9 mouse cellular contexts compared by ENCODE assay signal in the genomic region with DNA sequence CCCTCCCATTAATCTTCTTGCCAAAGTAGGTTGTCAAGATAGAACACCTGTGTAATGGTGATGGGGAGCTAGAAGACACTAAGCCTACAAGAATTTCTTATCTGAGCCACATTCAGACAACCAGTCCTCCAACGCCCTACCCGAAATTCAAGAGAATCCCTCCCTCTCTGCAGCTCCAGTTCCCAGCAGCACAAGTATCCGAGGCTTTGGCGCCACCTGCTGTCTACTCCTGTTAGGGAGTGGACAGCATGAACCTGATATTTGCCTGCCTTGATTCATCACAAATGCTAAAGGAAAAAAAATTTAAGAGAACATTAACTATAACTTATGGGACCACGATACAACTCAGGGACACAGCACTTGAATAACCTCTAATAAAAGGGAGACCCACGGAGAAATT.
DNase-seq lines count a peak whose midpoint lies in the region; ATAC-seq and TF ChIP-seq lines count a peak whose summit lies in the region.
"Had no signal": no experiment of that assay in that cellular context is flagged by ENCODE, and none has a peak within 500 bp of the region (broad histone marks: within the 10 kb centered on the region; RNA-seq: fewer than 3 reads in every experiment).

No protein-coding gene starts in this region.

- no peaks in the 10 kb centered on the region for H3K9me3 ChIP-seq in forebrain, embryonic 10.5 days
- no peaks in the 10 kb centered on the region for H3K9me3 ChIP-seq in forebrain, embryonic 12.5 days
- no peaks in the 10 kb centered on the region for H3K9me3 ChIP-seq in forebrain, embryonic 15.5 days
- H3K9me3 ChIP-seq in hindbrain, postnatal 0 days (ENCODE audit: low read length), result no peaks in the 10 kb centered on the region
- H3K9me3 ChIP-seq: neural tube, embryonic 13.5 days had no signal

- H3K36me3 ChIP-seq in forebrain, embryonic 10.5 days (replicated peaks), result no peaks in the 10 kb centered on the region
- no peaks in the 10 kb centered on the region for H3K36me3 ChIP-seq in forebrain, embryonic 12.5 days (replicated peaks)
- H3K36me3 ChIP-seq in forebrain, embryonic 15.5 days, result no peaks in the 10 kb centered on the region
- H3K36me3 ChIP-seq in hindbrain, postnatal 0 days (ENCODE audit: insufficient read depth, low read length), result no peaks in the 10 kb centered on the region
- H3K36me3 ChIP-seq: neural tube, embryonic 13.5 days had no signal

- H3K9ac ChIP-seq in forebrain, embryonic 12.5 days, result no peak overlapping the region
- no peak overlapping the region for H3K9ac ChIP-seq in forebrain, embryonic 15.5 days (replicated peaks)
- H3K9ac ChIP-seq in hindbrain, postnatal 0 days (replicated peaks; ENCODE audit: low read length), result no peak overlapping the region
- H3K9ac ChIP-seq: neural tube, embryonic 13.5 days had no signal

- no peak overlapping the region for H3K4me2 ChIP-seq in forebrain, embryonic 12.5 days
- no peak overlapping the region for H3K4me2 ChIP-seq in forebrain, embryonic 15.5 days (replicated peaks)
- no peak overlapping the region for H3K4me2 ChIP-seq in hindbrain, postnatal 0 days (ENCODE audit: low read depth, low read length)
- H3K4me2 ChIP-seq: neural tube, embryonic 13.5 days had no signal

- WGBS in forebrain, embryonic 10.5 days, result 5% methylated on average over 6 of the region's 6 CpGs
- 10% methylated on average over 6 of the region's 6 CpGs for WGBS in forebrain, embryonic 12.5 days
- WGBS in forebrain, embryonic 15.5 days, result 5% methylated on average over 6 of the region's 6 CpGs
- WGBS in hindbrain, postnatal 0 days, result 6% methylated on average over 6 of the region's 6 CpGs

- DNase-seq in forebrain, embryonic 10.5 days (ENCODE audit: extremely low spot score, low spot score), result peak; percentile 79
- peak; percentile 28 for DNase-seq in c-Kit-positive CD71-positive TER-119-positive erythroid progenitor cells, embryonic 14.5 days (ENCODE audit: low spot score)
- peak; percentile 92 for DNase-seq in hindbrain, postnatal 0 days (ENCODE audit: low spot score)
- DNase-seq in left cerebral cortex, adult 18-20 months (ENCODE audit: low spot score in 2 of 2), result peak; percentile 89 to 91
- peak; percentile 27 to 66 for DNase-seq in spleen, adult 18-20 months

- H3K27ac ChIP-seq in forebrain, embryonic 10.5 days, result no peak overlapping the region
- no peak overlapping the region for H3K27ac ChIP-seq in forebrain, embryonic 12.5 days
- H3K27ac ChIP-seq in forebrain, embryonic 15.5 days (replicated peaks), result no peak overlapping the region
- H3K27ac ChIP-seq in hindbrain, postnatal 0 days, result no peak overlapping the region
- H3K27ac ChIP-seq: neural tube, embryonic 13.5 days had no signal

- no peak overlapping the region for H3K4me3 ChIP-seq in forebrain, embryonic 10.5 days
- H3K4me3 ChIP-seq in forebrain, embryonic 12.5 days (replicated peaks), result no peak overlapping the region
- H3K4me3 ChIP-seq in forebrain, embryonic 15.5 days, result no peak overlapping the region
- H3K4me3 ChIP-seq in hindbrain, postnatal 0 days (ENCODE audit: low read length), result no peak overlapping the region
- H3K4me3 ChIP-seq: neural tube, embryonic 13.5 days had no signal

- no peak for ATAC-seq in forebrain, embryonic 12.5 days (ENCODE audit: low FRiP score)
- 0 out of 2 replicates have a peak, but pooled peaks have one; percentile 58 for ATAC-seq in forebrain, embryonic 15.5 days (replicated peaks)
- peak; percentile 78 for ATAC-seq in hindbrain, postnatal 0 days
- ATAC-seq in megakaryocyte-erythroid progenitor cell, adult 5-6 weeks (replicated peaks; ENCODE audit: low FRiP score, low TSS enrichment, poor library complexity, severe bottlenecking), result peak; percentile 93

- peaks cover 17% of the 10 kb centered on the region for H3K27me3 ChIP-seq in forebrain, embryonic 10.5 days (ENCODE audit: poor library complexity, severe bottlenecking)
- H3K27me3 ChIP-seq in forebrain, embryonic 12.5 days, result peaks cover 13% of the 10 kb centered on the region
- no peaks in the 10 kb centered on the region for H3K27me3 ChIP-seq in forebrain, embryonic 15.5 days
- H3K27me3 ChIP-seq in hindbrain, postnatal 0 days (ENCODE audit: insufficient read depth, low read length), result no peaks in the 10 kb centered on the region

- H3K4me1 ChIP-seq in forebrain, embryonic 10.5 days, result peaks cover 15% of the 10 kb centered on the region
- H3K4me1 ChIP-seq in forebrain, embryonic 12.5 days, result peaks cover 5% of the 10 kb centered on the region; the same call in 1 of the 2 replicates
- H3K4me1 ChIP-seq in forebrain, embryonic 15.5 days, result 0 out of 2 replicates have a peak, but pooled peaks cover under 1% of the 10 kb centered on the region
- H3K4me1 ChIP-seq in hindbrain, postnatal 0 days (ENCODE audit: insufficient read depth, low read length), result no peaks in the 10 kb centered on the region

- peak; percentile 91 for TF ChIP-seq CTCF in hindbrain, postnatal 0 days (IDR thresholded peaks at IDR 0.05; ENCODE audit: low read depth)

Comparison
In these comparisons a context has a peak if more than half of its experiments do, and no peak if none do; other contexts are left out.
1. DNase-seq: peak in every context shown above with its lines; median percentile 92 in hindbrain, postnatal 0 days; 90 in left cerebral cortex, adult 18-20 months; 79 in forebrain, embryonic 10.5 days; 46 in spleen, adult 18-20 months; 28 in c-Kit-positive CD71-positive TER-119-positive erythroid progenitor cells, embryonic 14.5 days.